Mouse (Mus musculus): Measurements from ENCODE around the gene Banp. TPM values are rescaled to one million over a fixed set of nuclear protein-coding genes. Genes with fewer than 3 reads are reported as not detected.

Banp gene
- polyA plus RNA-seq, 1 experiment from 2014 or later: 49.9 TPM

DNA sequence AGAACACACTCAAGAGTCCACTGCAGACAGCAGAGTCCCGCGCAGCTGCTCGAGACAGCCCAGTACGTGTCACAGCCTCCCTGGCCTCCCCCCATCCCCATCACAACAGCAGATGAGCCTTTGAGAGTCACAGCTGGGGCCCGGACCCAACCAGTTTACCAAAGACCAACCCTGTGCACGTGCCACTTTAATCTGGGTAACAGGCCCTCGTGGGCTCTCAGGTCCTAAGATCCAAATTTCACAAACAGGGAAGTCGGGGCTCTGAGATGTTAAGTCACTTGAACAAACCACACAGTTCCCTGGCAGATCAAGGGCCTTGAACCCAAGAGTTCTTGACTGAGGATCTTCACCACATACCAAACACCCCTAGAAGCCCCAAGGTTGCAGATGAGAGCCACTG, 28.0 kb upstream of the Banp start:
- no peak overlapping the region for H3K4me2 ChIP-seq (ENCODE audit: low read length)
- peak overlapping the region; percentile 54 for H3K27ac ChIP-seq (ENCODE audit: low read depth, low read length)
- no peaks in the 10 kb centered on the region for H3K36me3 ChIP-seq (ENCODE audit: control insufficient read depth, insufficient read depth, low read length)
- H3K4me1 ChIP-seq (ENCODE audit: control insufficient read depth, insufficient read depth, low read depth, low read length): no peaks in the 10 kb centered on the region
- H3K9me3 ChIP-seq (ENCODE audit: control insufficient read depth, low read length): no peaks in the 10 kb centered on the region
- H3K9ac ChIP-seq (ENCODE audit: low read depth, low read length): no peak overlapping the region
- 73% methylated on average over 8 of the region's 8 CpGs for WGBS
- H3K4me3 ChIP-seq (ENCODE audit: low read length): no peak overlapping the region
- ATAC-seq: no peak
- no peaks in the 10 kb centered on the region for H3K27me3 ChIP-seq (replicated peaks; ENCODE audit: control insufficient read depth, insufficient read depth, low read length)

DNA sequence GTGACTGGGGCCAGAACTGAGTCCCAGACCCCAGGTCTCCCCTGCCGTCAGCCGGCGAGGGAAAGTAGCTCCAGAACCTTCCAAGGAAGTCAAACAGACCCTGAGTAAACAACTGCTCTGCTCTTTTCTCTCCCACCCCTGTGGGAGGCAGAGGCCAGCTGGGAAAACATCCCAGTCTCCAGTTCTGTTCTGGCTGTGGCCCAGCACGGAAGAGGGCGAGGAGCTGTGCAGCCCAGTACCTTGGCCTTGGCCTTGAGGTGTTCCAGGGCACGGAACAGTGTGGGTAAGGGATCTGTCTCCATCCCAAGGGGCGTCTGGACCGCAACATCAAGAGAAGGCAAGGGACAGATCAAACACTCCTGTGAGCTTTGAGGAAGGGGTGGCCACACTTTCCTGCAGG, 27.4 kb upstream of the Banp start:
- no peak overlapping the region for H3K4me2 ChIP-seq (ENCODE audit: low read length)
- H3K9ac ChIP-seq (ENCODE audit: low read depth, low read length): no peak overlapping the region
- H3K9me3 ChIP-seq (ENCODE audit: control insufficient read depth, low read length): no peaks in the 10 kb centered on the region
- WGBS: 87% methylated on average over 8 of the region's 8 CpGs
- H3K4me3 ChIP-seq (ENCODE audit: low read length): no peak overlapping the region
- no peaks in the 10 kb centered on the region for H3K27me3 ChIP-seq (replicated peaks; ENCODE audit: control insufficient read depth, insufficient read depth, low read length)
- H3K4me1 ChIP-seq (ENCODE audit: control insufficient read depth, insufficient read depth, low read depth, low read length): no peaks in the 10 kb centered on the region
- peak; percentile 38; the same call in 1 of the 2 replicates for ATAC-seq
- H3K27ac ChIP-seq (ENCODE audit: low read depth, low read length): peak overlapping the region; percentile 54; the same call in 1 of the 2 replicates
- H3K36me3 ChIP-seq (ENCODE audit: control insufficient read depth, insufficient read depth, low read length): no peaks in the 10 kb centered on the region

DNA sequence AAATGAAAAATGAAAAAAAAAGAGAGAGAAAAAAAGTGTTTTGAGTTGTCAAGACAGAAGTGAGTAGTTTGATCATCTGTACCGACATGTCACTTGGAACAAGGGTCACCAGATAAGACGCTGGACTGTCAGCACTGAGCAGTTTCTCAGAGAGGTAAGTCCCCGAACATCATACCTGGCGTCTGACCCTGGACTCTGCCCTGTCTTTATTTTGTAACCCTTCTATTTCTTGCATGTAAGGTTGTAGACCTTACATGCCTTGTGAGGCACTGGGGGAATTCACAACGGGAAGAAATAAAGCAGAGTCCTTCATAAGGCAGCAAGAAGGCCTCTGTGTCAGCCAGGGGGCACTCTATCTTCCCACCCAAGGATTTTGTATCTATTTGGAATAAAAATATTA, 24.9 kb upstream of the Banp start:
- Histone ChIP-seq H3K4me3 (ENCODE audit: low read length) (no peak overlapping the region), H3K4me2 (ENCODE audit: low read length) (no peak overlapping the region), H3K36me3 (ENCODE audit: control insufficient read depth, insufficient read depth, low read length) (no peaks in the 10 kb centered on the region), H3K9ac (ENCODE audit: low read depth, low read length) (no peak overlapping the region), H3K27ac (ENCODE audit: low read depth, low read length) (no peak overlapping the region), H3K4me1 (ENCODE audit: control insufficient read depth, insufficient read depth, low read depth, low read length) (no peaks in the 10 kb centered on the region), H3K27me3 (replicated peaks; ENCODE audit: control insufficient read depth, insufficient read depth, low read length) (no peaks in the 10 kb centered on the region), H3K9me3 (ENCODE audit: control insufficient read depth, low read length) (no peaks in the 10 kb centered on the region)
- ATAC-seq: no peak
- 88% methylated on average over 5 of the region's 5 CpGs for WGBS

DNA sequence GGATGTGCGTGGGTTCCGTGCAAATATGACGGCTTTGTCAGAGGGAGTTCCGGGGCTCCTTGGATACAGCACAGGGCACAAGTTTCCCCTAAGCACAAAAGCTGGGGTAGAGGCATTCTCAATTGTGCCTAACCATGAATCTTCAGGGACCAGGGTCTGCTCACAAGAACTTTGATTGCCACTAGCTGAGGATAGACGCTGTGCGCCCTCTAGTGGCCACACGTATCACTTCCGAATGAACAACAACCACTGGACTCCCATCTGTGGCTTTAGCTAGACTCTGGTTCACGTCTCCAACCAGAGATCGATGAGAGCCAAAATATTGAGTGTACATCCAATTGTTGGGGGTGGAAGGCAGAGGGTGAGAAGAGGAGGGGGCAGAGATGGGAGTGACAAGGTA, 23.9 kb upstream of the Banp start:
- no peaks in the 10 kb centered on the region for H3K9me3 ChIP-seq (ENCODE audit: control insufficient read depth, low read length)
- H3K4me2 ChIP-seq (ENCODE audit: low read length): no peak overlapping the region
- H3K36me3 ChIP-seq (ENCODE audit: control insufficient read depth, insufficient read depth, low read length): no peaks in the 10 kb centered on the region
- H3K4me3 ChIP-seq (ENCODE audit: low read length): no peak overlapping the region
- no peaks in the 10 kb centered on the region for H3K27me3 ChIP-seq (replicated peaks; ENCODE audit: control insufficient read depth, insufficient read depth, low read length)
- no peak overlapping the region for H3K9ac ChIP-seq (ENCODE audit: low read depth, low read length)
- no peak; the same call in 1 of the 2 replicates for ATAC-seq
- H3K27ac ChIP-seq (ENCODE audit: low read depth, low read length): no peak overlapping the region
- 30% methylated on average over 10 of the region's 10 CpGs for WGBS
- H3K4me1 ChIP-seq (ENCODE audit: control insufficient read depth, insufficient read depth, low read depth, low read length): no peaks in the 10 kb centered on the region

DNA sequence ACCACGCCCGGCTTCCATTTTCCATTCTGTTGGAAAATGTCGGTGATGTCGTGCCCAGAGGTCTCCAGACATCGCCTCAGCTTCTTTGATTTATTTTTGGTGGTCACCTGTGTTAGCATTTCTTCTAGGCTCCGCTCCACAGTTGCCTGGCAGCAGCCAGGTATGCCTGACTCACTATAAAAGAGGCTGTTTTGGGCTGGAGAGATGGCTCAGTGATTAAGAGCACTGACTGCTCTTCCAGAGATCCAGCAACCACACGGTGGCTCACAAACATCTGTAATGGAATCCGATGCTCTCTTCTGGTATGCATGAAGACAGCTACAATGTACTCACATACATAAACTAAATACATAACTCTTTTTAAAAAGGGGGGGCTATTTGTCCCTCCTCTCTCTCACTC, 23.3 kb upstream of the Banp start:
- Histone ChIP-seq H3K36me3 (ENCODE audit: control insufficient read depth, insufficient read depth, low read length) (no peaks in the 10 kb centered on the region), H3K27me3 (replicated peaks; ENCODE audit: control insufficient read depth, insufficient read depth, low read length) (no peaks in the 10 kb centered on the region), H3K27ac (ENCODE audit: low read depth, low read length) (no peak overlapping the region), H3K9me3 (ENCODE audit: control insufficient read depth, low read length) (no peaks in the 10 kb centered on the region), H3K9ac (ENCODE audit: low read depth, low read length) (no peak overlapping the region), H3K4me1 (ENCODE audit: control insufficient read depth, insufficient read depth, low read depth, low read length) (no peaks in the 10 kb centered on the region), H3K4me3 (ENCODE audit: low read length) (no peak overlapping the region), H3K4me2 (ENCODE audit: low read length) (no peak overlapping the region)
- ATAC-seq: no peak
- 67% methylated on average over 8 of the region's 8 CpGs for WGBS

DNA sequence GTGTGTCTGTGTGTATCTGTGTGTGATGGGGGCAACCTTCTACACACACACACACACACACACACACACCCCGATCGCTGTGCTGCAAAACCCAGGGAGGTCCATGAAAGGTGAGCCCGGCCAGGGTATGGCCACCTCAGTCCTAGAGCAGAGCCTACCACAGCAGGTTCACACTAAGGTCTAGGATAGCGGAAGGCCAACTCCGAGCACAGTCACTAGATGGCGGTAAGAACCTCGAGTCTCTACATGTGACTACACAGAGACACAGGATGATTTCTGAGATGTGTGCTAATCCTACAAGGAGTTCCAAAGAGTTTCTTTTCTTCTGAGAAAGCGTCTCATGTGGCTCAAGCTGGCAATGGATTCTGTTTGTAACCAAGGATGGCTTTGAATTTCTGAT, 22.2 kb upstream of the Banp start:
- no peak overlapping the region for H3K9ac ChIP-seq (ENCODE audit: low read depth, low read length)
- ATAC-seq: peak; percentile 63; the same call in 1 of the 2 replicates
- 51% methylated on average over 8 of the region's 8 CpGs for WGBS

DNA sequence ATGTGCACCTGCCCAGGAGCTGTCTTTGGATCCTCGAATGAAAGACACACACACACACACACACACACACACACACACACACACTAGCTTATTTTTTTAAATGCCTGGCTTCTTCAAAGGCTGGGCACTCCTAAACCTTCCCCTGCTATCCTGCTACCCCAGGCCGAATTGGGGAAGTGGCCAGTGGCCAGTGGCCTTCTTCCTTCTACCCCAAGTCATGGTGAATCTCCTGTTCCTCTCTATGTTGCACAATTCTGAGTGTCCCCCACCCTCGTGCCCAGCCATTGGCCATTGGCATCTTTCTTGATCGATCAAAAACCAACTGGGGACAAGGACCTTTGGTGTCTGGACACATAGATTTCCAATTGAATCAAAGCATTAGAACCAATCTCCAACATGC, 19.5 kb upstream of the Banp start:
- Histone ChIP-seq H3K9ac (ENCODE audit: low read depth, low read length) (no peak overlapping the region), H3K27me3 (replicated peaks; ENCODE audit: control insufficient read depth, insufficient read depth, low read length) (no peaks in the 10 kb centered on the region), H3K27ac (ENCODE audit: low read depth, low read length) (no peak overlapping the region), H3K4me2 (ENCODE audit: low read length) (no peak overlapping the region), H3K9me3 (ENCODE audit: control insufficient read depth, low read length) (no peaks in the 10 kb centered on the region), H3K36me3 (ENCODE audit: control insufficient read depth, insufficient read depth, low read length) (no peaks in the 10 kb centered on the region), H3K4me3 (ENCODE audit: low read length) (no peak overlapping the region), H3K4me1 (ENCODE audit: control insufficient read depth, insufficient read depth, low read depth, low read length) (peaks cover 8% of the 10 kb centered on the region)
- 86% methylated on average over 4 of the region's 4 CpGs for WGBS
- ATAC-seq: no peak

More for the DNA sequence above, 22.2 kb upstream of the Banp start:
- Histone ChIP-seq H3K36me3 (ENCODE audit: control insufficient read depth, insufficient read depth, low read length) (no peaks in the 10 kb centered on the region), H3K9me3 (ENCODE audit: control insufficient read depth, low read length) (no peaks in the 10 kb centered on the region), H3K27ac (ENCODE audit: low read depth, low read length) (no peak overlapping the region), H3K4me3 (ENCODE audit: low read length) (no peak overlapping the region), H3K4me2 (ENCODE audit: low read length) (no peak overlapping the region), H3K27me3 (replicated peaks; ENCODE audit: control insufficient read depth, insufficient read depth, low read length) (no peaks in the 10 kb centered on the region), H3K4me1 (ENCODE audit: control insufficient read depth, insufficient read depth, low read depth, low read length) (no peaks in the 10 kb centered on the region)

DNA sequence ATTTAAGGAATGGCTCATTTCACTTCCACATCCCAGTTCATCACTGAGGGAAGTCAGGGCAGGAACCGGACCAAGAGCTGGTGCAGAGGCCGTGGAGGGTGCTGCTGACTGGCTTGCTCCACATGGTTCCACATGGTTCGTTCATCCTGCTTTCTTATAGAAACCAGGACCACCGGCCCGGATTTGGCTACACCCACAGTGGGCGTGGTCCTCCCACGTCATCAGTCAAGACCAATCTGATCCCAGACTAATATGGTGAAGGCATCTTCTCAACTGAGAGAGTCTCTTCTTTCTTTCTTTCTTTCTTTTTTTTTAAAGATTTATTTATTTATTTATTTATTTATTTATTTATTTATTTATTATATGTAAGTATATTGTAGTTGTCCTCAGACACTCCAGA, 18.0 kb upstream of the Banp start:
- H3K27ac ChIP-seq (ENCODE audit: low read depth, low read length): no peak overlapping the region
- no peak overlapping the region for H3K4me2 ChIP-seq (ENCODE audit: low read length)
- no peaks in the 10 kb centered on the region for H3K36me3 ChIP-seq (ENCODE audit: control insufficient read depth, insufficient read depth, low read length)
- H3K9ac ChIP-seq (ENCODE audit: low read depth, low read length): no peak overlapping the region
- 80% methylated on average over 7 of the region's 7 CpGs for WGBS
- peaks cover 16% of the 10 kb centered on the region for H3K4me1 ChIP-seq (ENCODE audit: control insufficient read depth, insufficient read depth, low read depth, low read length)
- no peak overlapping the region for H3K4me3 ChIP-seq (ENCODE audit: low read length)
- H3K9me3 ChIP-seq (ENCODE audit: control insufficient read depth, low read length): no peaks in the 10 kb centered on the region
- no peak for ATAC-seq
- no peaks in the 10 kb centered on the region for H3K27me3 ChIP-seq (replicated peaks; ENCODE audit: control insufficient read depth, insufficient read depth, low read length)

DNA sequence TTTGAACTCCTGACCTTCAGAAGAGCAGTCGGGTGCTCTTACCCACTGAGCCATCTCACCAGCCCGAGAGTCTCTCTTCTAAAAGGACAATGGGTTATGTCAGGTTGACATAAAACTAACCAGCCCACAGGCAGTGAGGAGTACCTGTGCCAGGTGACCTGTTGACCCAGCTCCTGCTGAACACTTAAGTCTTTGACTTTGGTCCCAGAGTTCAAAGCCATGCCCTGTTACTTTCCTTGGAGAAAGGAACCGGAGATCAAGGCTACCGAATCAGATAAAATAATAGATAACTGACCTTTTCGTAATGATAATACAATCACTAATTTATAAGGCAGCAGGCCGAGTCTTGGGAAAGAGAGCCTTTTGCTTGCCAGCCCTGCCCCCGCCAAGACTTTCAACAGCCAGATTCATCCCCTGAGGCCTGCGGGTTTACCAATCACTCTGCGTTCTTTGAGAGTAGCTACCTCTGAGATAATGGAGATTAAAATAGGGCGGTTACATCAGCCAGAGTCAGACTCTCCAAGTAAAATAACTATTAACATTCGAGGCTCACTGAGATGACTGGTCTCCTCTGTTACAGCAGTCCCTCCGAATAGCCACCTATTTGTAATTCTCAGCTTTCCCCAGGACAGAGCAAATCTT, 17.4 kb upstream of the Banp start:
- Histone ChIP-seq H3K9me3 (ENCODE audit: control insufficient read depth, low read length) (no peaks in the 10 kb centered on the region), H3K4me2 (ENCODE audit: low read length) (no peak overlapping the region), H3K4me1 (ENCODE audit: control insufficient read depth, insufficient read depth, low read depth, low read length) (peaks cover 16% of the 10 kb centered on the region), H3K27me3 (replicated peaks; ENCODE audit: control insufficient read depth, insufficient read depth, low read length) (no peaks in the 10 kb centered on the region), H3K27ac (ENCODE audit: low read depth, low read length) (no peak overlapping the region), H3K9ac (ENCODE audit: low read depth, low read length) (no peak overlapping the region), H3K36me3 (ENCODE audit: control insufficient read depth, insufficient read depth, low read length) (no peaks in the 10 kb centered on the region), H3K4me3 (ENCODE audit: low read length) (no peak overlapping the region)
- ATAC-seq: no peak
- 76% methylated on average over 12 of the region's 12 CpGs for WGBS

Measured in hindbrain, embryonic 16.5 days (tissue).